8 mouse cellular contexts compared by ENCODE assay signal in the genomic region with DNA sequence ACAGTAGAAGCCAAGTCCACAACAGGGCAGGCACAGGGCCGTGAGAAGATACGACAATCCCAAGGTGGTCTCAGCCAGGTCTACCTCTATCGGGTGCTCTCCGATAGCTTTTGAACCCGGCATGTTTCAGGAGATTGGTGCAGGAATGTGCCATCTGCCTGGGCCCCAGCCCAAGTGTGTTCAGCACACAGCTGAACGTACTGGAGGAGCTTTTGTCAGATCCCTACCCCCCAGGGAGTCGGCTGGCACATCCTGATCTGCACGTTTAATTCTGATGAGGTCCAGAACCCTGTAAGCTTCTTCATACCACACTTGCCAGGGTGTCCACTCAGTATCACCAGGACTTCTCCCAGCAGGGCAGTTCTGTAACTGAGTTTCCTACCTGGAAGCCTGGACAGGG.
DNase-seq lines count a peak whose midpoint lies in the region; ATAC-seq and TF ChIP-seq lines count a peak whose summit lies in the region.

No protein-coding gene starts in this region.

- ATAC-seq in heart, embryonic 16.5 days (replicated peaks; ENCODE audit: extremely low read depth, insufficient read depth, low FRiP score), result peak; percentile 29; the same call in 1 of the 2 replicates

- no peak overlapping the region for H3K4me3 ChIP-seq in heart, embryonic 16.5 days (ENCODE audit: low read length)
- H3K4me3 ChIP-seq in myocyte, result no peak overlapping the region

- no peak overlapping the region for H3ac ChIP-seq in myocyte (ENCODE audit: control insufficient read depth, insufficient read length)

- 0 out of 2 replicates have a peak overlapping the region, but pooled peaks have one; percentile 28 for H3K4me2 ChIP-seq in heart, embryonic 16.5 days (ENCODE audit: low read depth, low read length)
- peak overlapping the region; percentile 75 for H3K4me2 ChIP-seq in myocyte (ENCODE audit: low read depth)

- H3K9ac ChIP-seq in heart, embryonic 16.5 days (ENCODE audit: low read length), result 0 out of 2 replicates have a peak overlapping the region, but pooled peaks have one; percentile 16

- peaks cover 89% of the 10 kb centered on the region for H3K79me2 ChIP-seq in myocyte (ENCODE audit: control insufficient read depth, insufficient read depth)

- no peaks in the 10 kb centered on the region for H3K36me3 ChIP-seq in heart, embryonic 16.5 days (ENCODE audit: control insufficient read depth, insufficient read depth)
- no peaks in the 10 kb centered on the region for H3K36me3 ChIP-seq in myocyte (ENCODE audit: control insufficient read depth, insufficient read depth)

- intact Hi-C loops in heart, postnatal 14 days (cut with DNase I), result no loop called here

- no peak for DNase-seq in heart, postnatal 14 days
- peak; percentile 73 for DNase-seq in cerebellum, adult 9-10 months
- peak; percentile 21 for DNase-seq in kidney, adult 11 months
- no peak for DNase-seq in urinary bladder, postnatal 25 days (ENCODE audit: low spot score)
- DNase-seq in right cerebral cortex, adult 2 months (ENCODE audit: low spot score in 2 of 2), result no peak
- no peak for DNase-seq in lung, postnatal 14 days

- H3K27me3 ChIP-seq in heart, embryonic 16.5 days (ENCODE audit: control insufficient read depth, insufficient read depth, low read length), result no peaks in the 10 kb centered on the region
- no peaks in the 10 kb centered on the region for H3K27me3 ChIP-seq in myocyte (ENCODE audit: control insufficient read depth, insufficient read depth, insufficient read length)

- H3K27ac ChIP-seq in heart, embryonic 16.5 days (ENCODE audit: low read length), result peak overlapping the region; percentile 36; the same call in 1 of the 2 replicates

- TF ChIP-seq POLR2A in myocyte (IDR thresholded peaks at IDR 0.05; ENCODE audit: insufficient read length, low read depth), result peak; percentile 15

- 37% methylated on average over 8 of the region's 8 CpGs for WGBS in heart, embryonic 16.5 days

- no peaks in the 10 kb centered on the region for H3K9me3 ChIP-seq in heart, embryonic 16.5 days (replicated peaks; ENCODE audit: control insufficient read depth, low read length)

- peaks cover 24% of the 10 kb centered on the region for H3K4me1 ChIP-seq in heart, embryonic 16.5 days (ENCODE audit: control insufficient read depth, insufficient read depth, low read length)

TF ChIP-seq in myocyte, 11 proteins besides CTCF, POLR2A, EP300 and RAD21:
- peak; percentile 46 for TF ChIP-seq TCF3 (IDR thresholded peaks at IDR 0.05; ENCODE audit: insufficient read length, low read depth)
- no peak for TF ChIP-seq E2F4 (IDR thresholded peaks at IDR 0.05; ENCODE audit: insufficient read depth)
- peak in 2 of 3 experiments; percentile 80 to 87 for TF ChIP-seq MYOD1 (IDR thresholded peaks at IDR 0.05; ENCODE audit: control insufficient read depth in 1 of 3, insufficient read length in 2 of 3, low read depth in 2 of 3)
- TF ChIP-seq MAX (IDR thresholded peaks at IDR 0.05; ENCODE audit: low read depth), result no peak
- peak; percentile 56 for TF ChIP-seq TCF12 (IDR thresholded peaks at IDR 0.05; ENCODE audit: insufficient read depth, poor library complexity, severe bottlenecking)
- peak; percentile 29 to 93 (median 72) for TF ChIP-seq MYOG (IDR thresholded peaks at IDR 0.05; ENCODE audit: control insufficient read depth in 1 of 3, insufficient read depth in 1 of 3, insufficient read length in 2 of 3, low read depth in 2 of 3)
- TF ChIP-seq CEBPB (IDR thresholded peaks at IDR 0.05; ENCODE audit: insufficient read depth, poor library complexity, severe bottlenecking), result no peak
- no peak for TF ChIP-seq USF1 (IDR thresholded peaks at IDR 0.05; ENCODE audit: low read depth)
- no peak for TF ChIP-seq POLR2AphosphoS2 (IDR thresholded peaks at IDR 0.05; ENCODE audit: insufficient read length, low read depth)
- peak; percentile 8 for TF ChIP-seq SRF (IDR thresholded peaks at IDR 0.05; ENCODE audit: control insufficient read depth, insufficient read length, low read depth)
- TF ChIP-seq REST (IDR thresholded peaks at IDR 0.05; ENCODE audit: insufficient read depth, insufficient read length), result no peak

Comparison
In these comparisons a context has a peak if more than half of its experiments do, and no peak if none do; other contexts are left out.
1. DNase-seq: peak in cerebellum, adult 9-10 months (single experiment) and kidney, adult 11 months (single experiment); none in heart, postnatal 14 days (0 of 2), urinary bladder, postnatal 25 days (single experiment), right cerebral cortex, adult 2 months (0 of 2) and lung, postnatal 14 days (single experiment).